Mouse (Mus musculus): ENCODE data around the gene Dlg2. TPM values are rescaled to one million over a fixed set of nuclear protein-coding genes. Genes with fewer than 3 reads are reported as not detected.

Gene Dlg2
- polyA plus RNA-seq, 1 experiment = 6.0 TPM

DNA sequence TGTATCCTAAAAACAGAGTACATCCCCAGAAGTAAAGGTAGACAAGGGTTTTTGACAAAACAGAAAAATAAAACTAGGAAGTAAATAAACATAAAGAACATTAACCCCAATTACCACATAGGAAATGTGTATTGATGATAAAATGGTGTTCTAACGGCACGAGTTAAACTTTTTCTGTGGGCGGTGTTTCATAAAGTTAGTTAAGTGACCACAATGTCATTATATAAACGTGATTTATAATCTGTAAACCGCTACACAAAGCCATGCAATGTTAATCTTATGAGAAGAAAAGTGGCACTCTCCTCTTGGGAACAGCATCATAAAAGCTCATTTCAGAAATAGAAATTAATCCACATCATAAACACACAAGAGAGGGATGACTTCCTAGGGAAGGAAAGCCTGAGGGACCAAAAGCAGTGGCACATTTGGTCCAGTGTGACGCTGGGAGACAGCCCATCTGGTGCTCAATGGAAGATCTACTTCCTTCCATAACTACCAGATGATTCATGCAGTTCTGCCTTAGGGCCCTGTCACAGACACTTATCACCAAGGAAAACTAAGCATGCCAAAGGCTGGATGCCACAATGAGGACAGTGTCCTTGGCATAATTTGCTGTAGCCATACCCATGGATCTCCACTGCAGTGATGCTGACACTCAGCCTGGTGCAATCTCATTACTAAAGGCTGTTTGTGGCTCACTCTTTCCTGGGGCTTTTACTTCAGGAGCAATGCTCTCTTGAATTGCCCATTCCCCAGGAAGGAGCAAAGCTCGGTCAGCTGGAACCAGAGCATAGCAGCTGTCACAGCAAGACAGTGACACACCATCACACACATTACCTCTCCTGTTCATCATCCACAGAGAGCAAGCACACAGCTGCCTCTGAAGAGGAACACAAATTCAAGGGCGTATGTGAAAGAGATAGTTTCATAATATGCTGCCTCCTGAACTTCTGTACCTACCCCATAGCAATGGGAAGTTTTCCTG is 1963.3 kb downstream of the Dlg2 start:
- Histone ChIP-seq H3K27me3 (ENCODE audit: control insufficient read depth, insufficient read depth, low read length) (no peaks in the 10 kb centered on the region), H3K4me3 (ENCODE audit: control insufficient read depth, insufficient read depth, low read length) (no peak overlapping the region), H3K4me1 (replicated peaks; ENCODE audit: control insufficient read depth, insufficient read depth, low read length) (no peaks in the 10 kb centered on the region), H3K36me3 (ENCODE audit: control insufficient read depth, insufficient read depth, low read length) (no peaks in the 10 kb centered on the region), H3K27ac (ENCODE audit: control insufficient read depth, insufficient read depth, low read length) (no peak overlapping the region)
- WGBS = 60% methylated on average over 8 of the region's 8 CpGs
- no peak for DNase-seq
- TF ChIP-seq CTCF (IDR thresholded peaks at IDR 0.05; ENCODE audit: borderline replicate concordance, control insufficient read depth, extremely low read depth, insufficient read depth, low read length, poor library complexity) = no peak
- no peak for TF ChIP-seq POLR2A (IDR thresholded peaks at IDR 0.05; ENCODE audit: control insufficient read depth, extremely low read depth, insufficient read depth, low read length, poor library complexity)

DNA sequence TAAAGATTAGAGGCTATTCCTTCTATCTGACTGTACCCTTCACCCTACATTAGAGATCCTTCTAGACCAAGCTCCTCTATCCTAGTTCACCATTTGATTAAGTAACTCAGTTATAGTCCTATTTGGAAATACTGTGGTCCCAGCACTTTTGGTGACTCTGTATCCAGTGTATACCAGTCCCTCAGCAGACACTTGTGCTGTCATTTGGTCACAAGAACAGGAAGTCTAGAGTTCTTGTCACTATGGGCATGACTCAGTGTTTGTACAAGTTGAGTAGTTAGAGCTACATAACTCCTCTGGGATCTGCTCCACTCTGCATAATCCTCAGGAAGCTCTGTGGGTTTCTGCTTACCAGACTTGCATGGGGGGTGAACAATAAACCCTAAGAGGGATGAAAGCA is 1965.1 kb downstream of the Dlg2 start:
- no peak overlapping the region for H3K4me3 ChIP-seq (ENCODE audit: control insufficient read depth, insufficient read depth, low read length)

DNA sequence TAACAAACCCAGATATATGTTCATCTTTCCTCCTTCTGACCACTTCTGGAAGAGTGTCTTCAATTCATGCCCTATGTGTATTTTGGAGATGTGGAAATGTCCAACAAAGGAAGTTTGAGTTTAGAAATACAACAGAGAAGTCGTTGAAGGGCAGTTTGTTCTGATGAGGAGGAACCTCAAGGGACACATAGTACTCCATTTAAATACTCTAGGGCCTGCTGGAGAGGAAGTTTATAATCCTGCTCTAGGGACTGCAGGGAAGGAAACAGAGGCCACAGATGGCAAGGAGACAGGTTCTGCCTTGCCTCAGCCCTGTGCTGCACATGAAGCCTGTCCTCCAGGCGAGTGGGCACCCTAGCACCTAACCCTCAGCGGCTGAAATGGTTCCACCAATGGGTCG is 1965.6 kb downstream of the Dlg2 start:
- DNase-seq = no peak
- Histone ChIP-seq H3K27me3 (ENCODE audit: control insufficient read depth, insufficient read depth, low read length) (no peaks in the 10 kb centered on the region), H3K27ac (ENCODE audit: control insufficient read depth, insufficient read depth, low read length) (no peak overlapping the region), H3K4me1 (replicated peaks; ENCODE audit: control insufficient read depth, insufficient read depth, low read length) (no peaks in the 10 kb centered on the region), H3K4me3 (ENCODE audit: control insufficient read depth, insufficient read depth, low read length) (no peak overlapping the region), H3K36me3 (ENCODE audit: control insufficient read depth, insufficient read depth, low read length) (no peaks in the 10 kb centered on the region)
- no peak for TF ChIP-seq CTCF (IDR thresholded peaks at IDR 0.05; ENCODE audit: borderline replicate concordance, control insufficient read depth, extremely low read depth, insufficient read depth, low read length, poor library complexity)
- no peak for TF ChIP-seq POLR2A (IDR thresholded peaks at IDR 0.05; ENCODE audit: control insufficient read depth, extremely low read depth, insufficient read depth, low read length, poor library complexity)
- 57% methylated on average over 4 of the region's 4 CpGs for WGBS

More for the DNA sequence above, 1965.1 kb downstream of the Dlg2 start:
- DNase-seq = no peak
- H3K27me3 ChIP-seq (ENCODE audit: control insufficient read depth, insufficient read depth, low read length) = no peaks in the 10 kb centered on the region
- TF ChIP-seq POLR2A (IDR thresholded peaks at IDR 0.05; ENCODE audit: control insufficient read depth, extremely low read depth, insufficient read depth, low read length, poor library complexity) (no peak), CTCF (IDR thresholded peaks at IDR 0.05; ENCODE audit: borderline replicate concordance, control insufficient read depth, extremely low read depth, insufficient read depth, low read length, poor library complexity) (no peak)
- no peak overlapping the region for H3K27ac ChIP-seq (ENCODE audit: control insufficient read depth, insufficient read depth, low read length)
- no peaks in the 10 kb centered on the region for H3K4me1 ChIP-seq (replicated peaks; ENCODE audit: control insufficient read depth, insufficient read depth, low read length)
- no peaks in the 10 kb centered on the region for H3K36me3 ChIP-seq (ENCODE audit: control insufficient read depth, insufficient read depth, low read length)

DNA sequence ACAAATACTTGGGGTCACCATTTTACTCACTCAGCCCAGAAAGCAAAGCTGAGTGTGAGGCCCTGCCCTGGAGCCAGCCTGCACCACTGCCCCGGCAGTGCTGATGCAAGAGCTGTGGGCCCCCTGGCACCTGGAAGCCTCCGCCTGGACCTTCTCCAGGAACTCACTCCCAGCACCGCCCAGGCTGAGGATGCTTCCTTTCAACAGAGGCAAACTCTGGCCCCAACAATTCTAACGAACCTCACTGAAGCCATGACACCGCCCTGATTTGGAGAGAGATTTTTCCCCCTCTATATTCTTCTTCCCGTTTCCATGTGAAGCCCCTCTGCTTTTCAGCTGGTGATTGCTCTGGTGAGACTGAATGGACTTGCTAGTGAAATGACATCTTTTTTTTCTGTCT is 1971.5 kb downstream of the Dlg2 start:
- TF ChIP-seq CTCF (IDR thresholded peaks at IDR 0.05; ENCODE audit: borderline replicate concordance, control insufficient read depth, extremely low read depth, insufficient read depth, low read length, poor library complexity) (no peak), POLR2A (IDR thresholded peaks at IDR 0.05; ENCODE audit: control insufficient read depth, extremely low read depth, insufficient read depth, low read length, poor library complexity) (no peak)
- Histone ChIP-seq H3K27me3 (ENCODE audit: control insufficient read depth, insufficient read depth, low read length) (no peaks in the 10 kb centered on the region), H3K4me3 (ENCODE audit: control insufficient read depth, insufficient read depth, low read length) (no peak overlapping the region), H3K4me1 (replicated peaks; ENCODE audit: control insufficient read depth, insufficient read depth, low read length) (no peaks in the 10 kb centered on the region), H3K36me3 (ENCODE audit: control insufficient read depth, insufficient read depth, low read length) (no peaks in the 10 kb centered on the region), H3K27ac (ENCODE audit: control insufficient read depth, insufficient read depth, low read length) (no peak overlapping the region)
- 95% methylated on average over 6 of the region's 6 CpGs for WGBS
- no peak for DNase-seq

DNA sequence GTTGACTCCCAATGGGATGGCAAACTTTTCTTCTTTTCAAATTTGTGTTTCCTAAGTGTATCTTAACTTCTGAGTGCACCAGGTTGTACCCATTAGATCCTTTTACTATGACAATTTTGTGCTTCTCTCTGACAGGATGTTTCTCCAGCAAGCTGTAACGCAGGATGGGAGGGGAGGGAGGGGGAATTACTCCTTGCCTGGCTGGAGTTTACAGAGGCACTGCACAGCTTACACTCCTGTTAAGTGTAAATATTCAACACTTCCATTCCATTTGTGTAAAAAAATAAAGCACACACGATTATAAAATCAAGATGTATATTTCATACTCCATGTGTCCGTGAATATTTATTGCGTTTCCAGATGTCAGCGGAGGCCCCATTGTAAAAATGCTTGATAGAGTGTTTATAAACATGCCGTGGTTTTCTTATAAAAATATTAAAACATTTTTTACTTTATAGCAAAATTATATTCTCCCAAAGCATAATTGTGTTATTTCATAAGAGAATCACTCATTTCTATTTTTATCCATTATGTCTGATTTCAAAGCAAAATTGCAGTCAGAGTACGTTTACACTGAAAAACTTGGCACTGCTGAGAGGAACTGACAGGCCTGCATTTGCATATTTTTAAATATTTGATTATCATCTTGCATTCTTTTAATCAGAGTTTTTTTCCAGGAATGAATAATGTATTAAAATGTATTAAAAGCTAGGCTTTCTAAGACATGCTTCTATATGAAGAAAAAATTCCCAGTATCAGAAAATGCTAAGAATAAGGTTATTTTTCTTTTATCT is 1972.5 kb downstream of the Dlg2 start:
- H3K36me3 ChIP-seq (ENCODE audit: control insufficient read depth, insufficient read depth, low read length) = no peaks in the 10 kb centered on the region
- no peak overlapping the region for H3K27ac ChIP-seq (ENCODE audit: control insufficient read depth, insufficient read depth, low read length)
- no peak for TF ChIP-seq CTCF (IDR thresholded peaks at IDR 0.05; ENCODE audit: borderline replicate concordance, control insufficient read depth, extremely low read depth, insufficient read depth, low read length, poor library complexity)
- no peak for TF ChIP-seq POLR2A (IDR thresholded peaks at IDR 0.05; ENCODE audit: control insufficient read depth, extremely low read depth, insufficient read depth, low read length, poor library complexity)
- H3K27me3 ChIP-seq (ENCODE audit: control insufficient read depth, insufficient read depth, low read length) = no peaks in the 10 kb centered on the region
- H3K4me1 ChIP-seq (replicated peaks; ENCODE audit: control insufficient read depth, insufficient read depth, low read length) = no peaks in the 10 kb centered on the region
- no peak for DNase-seq
- 89% methylated on average over 7 of the region's 7 CpGs for WGBS
- no peak overlapping the region for H3K4me3 ChIP-seq (ENCODE audit: control insufficient read depth, insufficient read depth, low read length)

DNA sequence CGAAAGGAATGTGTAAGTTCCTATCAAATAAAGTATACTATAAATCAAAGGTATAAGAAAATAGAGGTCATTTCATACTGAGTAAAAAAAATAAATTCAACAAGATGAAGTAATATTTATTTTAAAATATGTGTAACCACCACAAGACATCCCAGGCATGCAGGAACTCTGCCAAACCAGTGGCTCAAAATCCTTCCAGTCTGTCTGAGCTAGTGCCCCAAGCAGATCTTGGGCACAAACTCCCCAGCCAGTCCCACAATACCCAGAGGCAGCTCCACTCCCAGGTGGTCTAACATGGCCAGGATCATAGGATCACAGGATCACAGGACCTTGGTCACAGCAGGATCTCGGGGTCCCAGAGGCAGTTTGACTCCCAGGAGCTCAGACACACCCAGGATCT is 1977.7 kb downstream of the Dlg2 start:
- WGBS = 90% methylated on average over 2 of the region's 2 CpGs
- Histone ChIP-seq H3K36me3 (ENCODE audit: control insufficient read depth, insufficient read depth, low read length) (no peaks in the 10 kb centered on the region), H3K4me3 (ENCODE audit: control insufficient read depth, insufficient read depth, low read length) (no peak overlapping the region), H3K4me1 (replicated peaks; ENCODE audit: control insufficient read depth, insufficient read depth, low read length) (no peaks in the 10 kb centered on the region), H3K27me3 (ENCODE audit: control insufficient read depth, insufficient read depth, low read length) (no peaks in the 10 kb centered on the region), H3K27ac (ENCODE audit: control insufficient read depth, insufficient read depth, low read length) (no peak overlapping the region)
- DNase-seq = no peak
- no peak for TF ChIP-seq POLR2A (IDR thresholded peaks at IDR 0.05; ENCODE audit: control insufficient read depth, extremely low read depth, insufficient read depth, low read length, poor library complexity)
- no peak for TF ChIP-seq CTCF (IDR thresholded peaks at IDR 0.05; ENCODE audit: borderline replicate concordance, control insufficient read depth, extremely low read depth, insufficient read depth, low read length, poor library complexity)
